Mouse (Mus musculus): ENCODE measurements around the gene Lck. TPM values are rescaled to one million over a fixed set of nuclear protein-coding genes. Genes with fewer than 3 reads are reported as not detected.

Gene Lck
- polyA plus RNA-seq, 1 experiment from 2014 or later = 5.5 TPM

- no peak overlapping the region for H3K27ac ChIP-seq (ENCODE audit: low read depth, low read length)
- 92% methylated on average over 7 of the region's 7 CpGs for WGBS
These were observed 43.7 kb upstream of the Lck start for GRCm38 (mm10) chr4:129617121-129617641.

GRCm38 (mm10) chr4:129616631-129617030, 43.2 kb upstream of the Lck start:
- Histone ChIP-seq H3K4me2 (no peak overlapping the region), H3K4me3 (ENCODE audit: low read depth, low read length) (no peak overlapping the region), H3K9me3 (ENCODE audit: control insufficient read depth, low read length) (no peaks in the 10 kb centered on the region), H3K27me3 (replicated peaks; ENCODE audit: control insufficient read depth, insufficient read depth, low read length) (no peaks in the 10 kb centered on the region), H3K9ac (ENCODE audit: low read depth, low read length) (no peak overlapping the region), H3K36me3 (ENCODE audit: control insufficient read depth, insufficient read depth, low read length) (peaks cover 5% of the 10 kb centered on the region; the same call in 1 of the 2 replicates), H3K27ac (ENCODE audit: low read depth, low read length) (no peak overlapping the region), H3K4me1 (replicated peaks; ENCODE audit: control insufficient read depth, insufficient read depth, low read length) (peaks cover 3% of the 10 kb centered on the region)
- 95% methylated on average over 3 of the region's 3 CpGs for WGBS
- ATAC-seq (replicated peaks; ENCODE audit: low FRiP score) (no peak), DNase-seq (ENCODE audit: low spot score) (no peak)

More at GRCm38 (mm10) chr4:129617121-129617641, 43.7 kb upstream of the Lck start:
- Histone ChIP-seq H3K27me3 (replicated peaks; ENCODE audit: control insufficient read depth, insufficient read depth, low read length) (no peaks in the 10 kb centered on the region), H3K9me3 (ENCODE audit: control insufficient read depth, low read length) (no peaks in the 10 kb centered on the region), H3K4me2 (peak overlapping the region; percentile 10; the same call in 1 of the 2 replicates), H3K4me3 (ENCODE audit: low read depth, low read length) (no peak overlapping the region), H3K36me3 (ENCODE audit: control insufficient read depth, insufficient read depth, low read length) (peaks cover 6% of the 10 kb centered on the region; the same call in 1 of the 2 replicates), H3K4me1 (replicated peaks; ENCODE audit: control insufficient read depth, insufficient read depth, low read length) (peaks cover 3% of the 10 kb centered on the region), H3K9ac (ENCODE audit: low read depth, low read length) (no peak overlapping the region)
- DNase-seq (ENCODE audit: low spot score) = no peak
- ATAC-seq (replicated peaks; ENCODE audit: low FRiP score) = no peak

GRCm38 (mm10) chr4:129615801-129616290, 42.4 kb upstream of the Lck start:
- ATAC-seq (replicated peaks; ENCODE audit: low FRiP score) (no peak), DNase-seq (ENCODE audit: low spot score) (no peak)
- Histone ChIP-seq H3K9me3 (ENCODE audit: control insufficient read depth, low read length) (no peaks in the 10 kb centered on the region), H3K27ac (ENCODE audit: low read depth, low read length) (no peak overlapping the region), H3K4me1 (replicated peaks; ENCODE audit: control insufficient read depth, insufficient read depth, low read length) (peaks cover 3% of the 10 kb centered on the region), H3K9ac (ENCODE audit: low read depth, low read length) (no peak overlapping the region), H3K36me3 (ENCODE audit: control insufficient read depth, insufficient read depth, low read length) (peaks cover 5% of the 10 kb centered on the region; the same call in 1 of the 2 replicates), H3K4me3 (ENCODE audit: low read depth, low read length) (no peak overlapping the region), H3K4me2 (no peak overlapping the region), H3K27me3 (replicated peaks; ENCODE audit: control insufficient read depth, insufficient read depth, low read length) (no peaks in the 10 kb centered on the region)
- 87% methylated on average over 9 of the region's 9 CpGs for WGBS

GRCm38 (mm10) chr4:129614093-129614492, 40.7 kb upstream of the Lck start, which contains the start of gene Dcdc2b:
Gene Dcdc2b, minus strand, starts transcription at chr4:129614257.
- WGBS = 85% methylated on average over 6 of the region's 6 CpGs
- Histone ChIP-seq H3K27me3 (replicated peaks; ENCODE audit: control insufficient read depth, insufficient read depth, low read length) (no peaks in the 10 kb centered on the region), H3K4me1 (replicated peaks; ENCODE audit: control insufficient read depth, insufficient read depth, low read length) (peaks cover 1% of the 10 kb centered on the region), H3K36me3 (ENCODE audit: control insufficient read depth, insufficient read depth, low read length) (peaks cover 5% of the 10 kb centered on the region; the same call in 1 of the 2 replicates), H3K4me2 (no peak within 1 kb of the TSS), H3K27ac (ENCODE audit: low read depth, low read length) (no peak within 1 kb of the TSS), H3K9ac (ENCODE audit: low read depth, low read length) (no peak within 1 kb of the TSS), H3K4me3 (ENCODE audit: low read depth, low read length) (no peak within 1 kb of the TSS), H3K9me3 (ENCODE audit: control insufficient read depth, low read length) (no peaks in the 10 kb centered on the region)
- ATAC-seq (replicated peaks; ENCODE audit: low FRiP score) = no peak
- no peak for DNase-seq (ENCODE audit: low spot score)

- H3K9ac ChIP-seq (ENCODE audit: low read depth, low read length) = no peak overlapping the region
- H3K4me1 ChIP-seq (replicated peaks; ENCODE audit: control insufficient read depth, insufficient read depth, low read length) = peaks cover 5% of the 10 kb centered on the region
- ATAC-seq (replicated peaks; ENCODE audit: low FRiP score) (no peak), DNase-seq (ENCODE audit: low spot score) (no peak)
- H3K4me3 ChIP-seq (ENCODE audit: low read depth, low read length) = no peak overlapping the region
- H3K27me3 ChIP-seq (replicated peaks; ENCODE audit: control insufficient read depth, insufficient read depth, low read length) = no peaks in the 10 kb centered on the region
- H3K9me3 ChIP-seq (ENCODE audit: control insufficient read depth, low read length) = no peaks in the 10 kb centered on the region
- WGBS = 82% methylated on average over 4 of the region's 4 CpGs
- H3K4me2 ChIP-seq = no peak overlapping the region
- no peak overlapping the region for H3K27ac ChIP-seq (ENCODE audit: low read depth, low read length)
- peaks cover 15% of the 10 kb centered on the region for H3K36me3 ChIP-seq (ENCODE audit: control insufficient read depth, insufficient read depth, low read length)
These were observed 37.0 kb upstream of the Lck start for GRCm38 (mm10) chr4:129610472-129610871.

GRCm38 (mm10) chr4:129610026-129610425, 36.6 kb upstream of the Lck start:
- no peak overlapping the region for H3K9ac ChIP-seq (ENCODE audit: low read depth, low read length)
- DNase-seq (ENCODE audit: low spot score) (no peak), ATAC-seq (replicated peaks; ENCODE audit: low FRiP score) (no peak)
- no peak overlapping the region for H3K4me2 ChIP-seq
- H3K4me1 ChIP-seq (replicated peaks; ENCODE audit: control insufficient read depth, insufficient read depth, low read length) = peaks cover 5% of the 10 kb centered on the region
- no peaks in the 10 kb centered on the region for H3K27me3 ChIP-seq (replicated peaks; ENCODE audit: control insufficient read depth, insufficient read depth, low read length)
- no peak overlapping the region for H3K4me3 ChIP-seq (ENCODE audit: low read depth, low read length)
- 80% methylated on average over 4 of the region's 4 CpGs for WGBS
- peaks cover 18% of the 10 kb centered on the region for H3K36me3 ChIP-seq (ENCODE audit: control insufficient read depth, insufficient read depth, low read length)
- H3K27ac ChIP-seq (ENCODE audit: low read depth, low read length) = no peak overlapping the region
- H3K9me3 ChIP-seq (ENCODE audit: control insufficient read depth, low read length) = no peaks in the 10 kb centered on the region

GRCm38 (mm10) chr4:129609139-129609631, 35.7 kb upstream of the Lck start:
- Histone ChIP-seq H3K27ac (ENCODE audit: low read depth, low read length) (peak overlapping the region; percentile 43; the same call in 1 of the 2 replicates), H3K27me3 (replicated peaks; ENCODE audit: control insufficient read depth, insufficient read depth, low read length) (no peaks in the 10 kb centered on the region), H3K4me2 (no peak overlapping the region), H3K4me1 (replicated peaks; ENCODE audit: control insufficient read depth, insufficient read depth, low read length) (peaks cover 5% of the 10 kb centered on the region), H3K36me3 (ENCODE audit: control insufficient read depth, insufficient read depth, low read length) (peaks cover 24% of the 10 kb centered on the region), H3K4me3 (ENCODE audit: low read depth, low read length) (no peak overlapping the region), H3K9ac (ENCODE audit: low read depth, low read length) (no peak overlapping the region), H3K9me3 (ENCODE audit: control insufficient read depth, low read length) (no peaks in the 10 kb centered on the region)
- ATAC-seq (replicated peaks; ENCODE audit: low FRiP score) (0 out of 2 replicates have a peak, but pooled peaks have one; percentile 4), DNase-seq (ENCODE audit: low spot score) (no peak)
- 79% methylated on average over 12 of the region's 12 CpGs for WGBS

- WGBS = 34% methylated on average over 7 of the region's 7 CpGs
- H3K9ac ChIP-seq (ENCODE audit: low read depth, low read length) = no peak overlapping the region
- peak; percentile 82 for ATAC-seq (replicated peaks; ENCODE audit: low FRiP score)
These were observed 35.1 kb upstream of the Lck start for GRCm38 (mm10) chr4:129608426-129609025.

More at GRCm38 (mm10) chr4:129608426-129609025, 35.1 kb upstream of the Lck start:
- no peak overlapping the region for H3K4me2 ChIP-seq
- H3K4me3 ChIP-seq (ENCODE audit: low read depth, low read length) = no peak overlapping the region
- peaks cover 5% of the 10 kb centered on the region for H3K4me1 ChIP-seq (replicated peaks; ENCODE audit: control insufficient read depth, insufficient read depth, low read length)
- no peaks in the 10 kb centered on the region for H3K9me3 ChIP-seq (ENCODE audit: control insufficient read depth, low read length)
- H3K27me3 ChIP-seq (replicated peaks; ENCODE audit: control insufficient read depth, insufficient read depth, low read length) = no peaks in the 10 kb centered on the region
- peaks cover 30% of the 10 kb centered on the region for H3K36me3 ChIP-seq (ENCODE audit: control insufficient read depth, insufficient read depth, low read length)
- peak; percentile 70 for DNase-seq (ENCODE audit: low spot score)
- peak overlapping the region; percentile 43; the same call in 1 of the 2 replicates for H3K27ac ChIP-seq (ENCODE audit: low read depth, low read length)

Measured in liver, embryonic 11.5 days (tissue).